Mouse (Mus musculus) heart, postnatal 14 days (tissue): Measurements from ENCODE around the gene Gm13271. TPM values are rescaled to one million over a fixed set of nuclear protein-coding genes. Genes with fewer than 3 reads are reported as not detected.
A peak's percentile ranks its signal among the peaks of the same experiment; 100 is the strongest.
"Not testable (repeated sequence)": the region's sequence is repeated elsewhere in the genome, so short reads cannot be mapped to it uniquely, and the experiment has no call there.

Experiments
- DNase-seq, 2 experiments: peaks; one replicate each; pipeline ENCODE4 v3.0.0; 2021 to 2022
- intact Hi-C: fragments of 180-260 bp; cut with DNase I; formaldehyde crosslinking; loops from one replicate; pipeline ENCODE4 v1.15.1; 2025
- long read RNA-seq, 2 experiments: library from polyadenylated mRNA; stranded (forward); transcript quantifications; one replicate each; pipeline ENCODE4 v2.0.0; 2021
- total RNA-seq, 2 experiments: library from RNA; stranded (reverse); gene quantifications; 2 replicates each; pipeline ENCODE4 v1.2.3; 2021

Gene Gm13271
- total RNA-seq: not detected
- long read RNA-seq, experiment 1: 0 reads
- long read RNA-seq, experiment 2: 0 reads

DNA sequence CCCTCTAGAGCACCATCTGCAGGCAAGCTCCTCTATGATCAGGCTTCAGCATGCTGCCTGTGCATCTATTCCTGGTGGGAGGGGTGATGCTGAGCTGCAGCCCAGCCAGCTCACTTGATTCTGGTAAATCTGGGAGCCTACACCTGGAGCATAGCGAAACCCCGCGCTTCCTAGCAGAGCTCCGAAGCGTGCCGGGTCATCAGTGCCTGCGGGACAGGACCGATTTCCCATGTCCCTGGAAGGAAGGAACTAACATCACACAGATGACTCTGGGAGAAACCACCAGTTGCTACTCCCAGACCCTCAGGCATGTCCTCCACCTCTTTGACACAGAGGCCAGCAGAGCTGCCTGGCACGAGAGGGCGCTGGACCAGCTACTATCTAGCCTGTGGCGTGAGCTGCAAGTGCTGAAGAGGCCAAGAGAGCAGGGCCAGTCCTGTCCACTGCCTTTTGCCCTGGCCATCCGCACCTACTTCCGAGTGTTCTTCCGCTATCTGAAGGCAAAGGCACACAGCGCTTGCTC lies at the start of gene Gm13271:
TSS of gene Gm13271 (plus strand) at position 51 of the 523 bp plus-strand sequence.
- DNase-seq: peak; percentile 66 to 71
- intact Hi-C loops: not testable (repeated sequence)

DNA sequence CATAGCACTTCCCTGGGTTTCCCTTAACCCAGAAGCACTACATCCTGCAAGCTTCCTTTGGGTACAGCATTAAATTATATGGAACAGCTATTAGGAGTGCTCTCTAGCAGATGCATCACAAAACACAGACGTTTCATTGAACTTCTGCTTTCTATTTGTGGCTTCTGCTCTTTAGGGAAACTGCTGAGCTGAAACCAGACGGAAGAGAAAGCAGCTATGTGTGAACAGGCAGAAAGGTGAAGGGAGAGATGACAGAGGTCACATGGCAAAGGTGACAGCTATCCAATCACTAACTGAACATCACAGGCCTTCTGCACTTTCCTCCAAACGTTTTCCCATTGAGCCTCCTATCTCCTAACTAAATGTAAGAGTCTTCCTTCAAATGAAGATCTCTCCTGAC lies 48.7 kb upstream of the Gm13271 start:
- DNase-seq: no peak
- intact Hi-C loops: no loop called here

DNA sequence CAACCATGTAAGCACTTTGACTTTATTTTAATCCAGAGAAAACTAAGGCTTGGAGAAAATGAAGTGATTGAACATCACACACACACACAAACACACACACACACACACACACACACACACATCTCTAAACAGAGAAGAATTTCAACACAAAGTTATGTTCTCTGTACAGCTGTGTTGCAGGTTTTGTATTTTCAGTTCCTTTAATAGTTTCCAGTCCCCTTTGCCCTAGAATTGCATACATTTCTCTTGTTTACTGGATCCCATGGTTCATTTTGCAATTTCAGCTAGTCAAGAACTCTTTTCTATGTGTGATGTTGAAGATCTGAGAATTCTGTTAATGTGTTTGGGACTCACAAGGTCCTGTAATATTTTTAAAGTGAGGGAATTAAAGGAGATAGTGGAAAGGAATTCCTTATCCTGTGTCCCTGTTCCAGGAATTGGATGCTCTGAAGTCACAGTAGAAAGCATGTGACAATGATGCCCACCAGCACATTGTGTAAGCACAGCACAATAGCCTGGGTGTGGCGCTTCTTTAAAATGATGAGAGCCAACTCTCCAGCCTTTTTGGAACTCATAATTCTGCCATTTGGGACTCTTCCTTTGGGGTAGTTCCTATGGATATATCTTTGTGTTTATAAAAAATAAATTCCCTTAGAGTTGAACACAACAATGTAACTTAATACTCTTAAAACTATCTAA lies 47.4 kb upstream of the Gm13271 start:
- intact Hi-C loops: no loop called here
- DNase-seq: no peak

DNA sequence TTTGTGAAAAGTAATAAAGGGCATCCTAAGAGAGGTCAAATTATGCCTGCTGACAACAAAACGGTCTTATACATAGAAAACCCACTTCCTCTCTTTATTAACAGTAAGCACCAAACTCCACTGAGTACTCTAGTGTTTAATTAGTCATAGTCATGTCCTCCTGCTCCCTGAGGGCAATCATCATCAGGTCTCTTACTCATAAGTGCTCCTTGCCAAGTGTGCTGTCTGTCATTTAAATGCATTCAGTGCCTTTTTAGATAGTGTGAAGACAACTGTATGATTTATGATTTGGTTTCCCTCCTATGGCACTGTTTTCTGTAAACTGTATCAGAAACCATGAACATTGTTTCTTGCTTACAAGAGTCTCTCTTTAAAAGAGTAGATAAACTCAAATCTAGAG lies 40.4 kb upstream of the Gm13271 start:
- no peak for DNase-seq
- intact Hi-C loops: no loop called here

DNA sequence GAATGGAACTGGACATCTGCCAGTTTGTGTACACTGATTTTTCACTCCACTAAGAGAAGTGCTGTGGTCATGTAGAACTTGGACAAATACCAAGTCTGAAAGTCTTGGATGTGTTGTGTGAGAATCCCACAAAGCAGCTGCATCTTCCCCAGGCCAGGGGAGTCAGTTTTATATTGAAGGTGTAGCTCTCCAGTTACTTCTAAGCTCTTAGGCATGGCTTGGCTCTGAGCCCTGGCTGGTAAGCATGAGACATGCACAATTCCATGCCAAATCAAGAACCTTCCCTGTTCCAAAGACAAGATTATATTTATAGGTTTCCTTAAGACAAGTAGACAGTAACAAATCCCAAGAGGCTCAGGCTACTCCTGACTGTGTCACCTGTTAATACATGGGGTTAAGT lies 39.6 kb upstream of the Gm13271 start:
- no peak for DNase-seq
- intact Hi-C loops: no loop called here

DNA sequence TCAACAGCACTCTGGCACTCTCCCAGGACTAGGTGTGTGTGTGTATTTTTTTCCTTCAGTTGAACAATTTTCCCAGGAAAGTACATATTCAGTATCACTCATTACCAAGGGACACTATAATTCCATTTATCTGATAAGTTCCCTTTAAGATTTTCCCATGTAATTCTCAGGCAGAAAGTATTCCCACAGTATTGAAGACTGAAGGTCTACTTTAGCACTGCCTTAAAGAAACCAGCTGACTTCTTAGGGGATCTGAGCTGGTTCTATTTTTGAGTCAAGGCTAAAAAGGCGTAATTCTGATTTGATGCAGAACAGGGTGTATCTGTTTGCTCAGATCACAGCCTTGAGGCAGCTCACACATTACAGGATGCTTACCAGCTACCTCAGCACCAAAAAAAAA lies 36.0 kb upstream of the Gm13271 start:
- intact Hi-C loops: no loop called here

DNA sequence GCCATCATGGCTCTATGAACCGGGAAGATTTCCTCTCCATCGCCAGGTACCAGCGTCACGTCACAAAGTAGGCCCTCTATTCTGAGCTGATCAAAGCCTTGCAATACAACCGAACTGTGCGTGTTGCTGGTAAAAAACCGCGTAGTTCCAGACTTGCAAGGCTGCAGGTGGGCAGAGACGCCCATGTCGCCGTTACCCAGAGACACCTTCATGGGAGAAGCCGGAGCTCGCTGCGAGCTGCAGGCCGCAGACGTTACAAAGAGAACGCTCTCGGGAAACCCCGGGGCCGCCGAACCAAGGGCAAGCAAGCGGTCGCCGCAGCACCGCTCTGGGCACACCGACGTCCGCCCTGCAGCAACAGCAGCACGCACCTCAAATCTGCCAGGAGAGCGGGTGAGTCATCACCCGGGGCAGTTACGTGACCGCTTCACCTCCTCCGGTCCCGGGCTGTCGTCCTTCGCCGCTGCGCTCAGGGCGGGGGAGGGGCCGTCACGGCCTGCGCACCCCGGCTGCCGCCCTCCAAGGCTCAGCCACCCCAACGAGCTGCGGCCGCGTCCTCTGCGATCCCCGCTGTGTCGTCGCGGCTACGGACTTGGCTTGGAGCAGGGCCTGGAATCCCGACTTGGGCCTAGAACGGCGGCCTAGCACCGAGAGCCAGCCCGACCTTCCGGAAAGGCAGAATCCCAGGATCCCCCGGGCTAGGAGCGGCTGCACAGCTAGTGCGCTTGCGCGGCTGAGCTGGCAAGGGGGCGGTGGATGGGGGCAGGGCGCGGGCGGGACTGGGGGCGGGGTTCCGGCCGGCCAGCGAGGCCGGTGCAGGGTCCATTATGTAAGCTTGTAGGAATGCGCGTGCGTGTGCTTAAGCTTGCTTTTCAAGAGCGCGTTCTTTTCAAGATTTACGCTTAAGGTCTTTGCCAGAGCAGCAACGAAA lies 32.6 kb upstream of the Gm13271 start, which contains the start of the genes Gm26566 and Klhl9:
TSS of gene Gm26566 (plus strand) at position 15 of the 931 bp plus-strand sequence.
TSS of gene Klhl9 (minus strand) at position 675 of the 931 bp plus-strand sequence.
- intact Hi-C loops: no loop called here

More for the DNA sequence above, 36.0 kb upstream of the Gm13271 start:
- no peak for DNase-seq

DNA sequence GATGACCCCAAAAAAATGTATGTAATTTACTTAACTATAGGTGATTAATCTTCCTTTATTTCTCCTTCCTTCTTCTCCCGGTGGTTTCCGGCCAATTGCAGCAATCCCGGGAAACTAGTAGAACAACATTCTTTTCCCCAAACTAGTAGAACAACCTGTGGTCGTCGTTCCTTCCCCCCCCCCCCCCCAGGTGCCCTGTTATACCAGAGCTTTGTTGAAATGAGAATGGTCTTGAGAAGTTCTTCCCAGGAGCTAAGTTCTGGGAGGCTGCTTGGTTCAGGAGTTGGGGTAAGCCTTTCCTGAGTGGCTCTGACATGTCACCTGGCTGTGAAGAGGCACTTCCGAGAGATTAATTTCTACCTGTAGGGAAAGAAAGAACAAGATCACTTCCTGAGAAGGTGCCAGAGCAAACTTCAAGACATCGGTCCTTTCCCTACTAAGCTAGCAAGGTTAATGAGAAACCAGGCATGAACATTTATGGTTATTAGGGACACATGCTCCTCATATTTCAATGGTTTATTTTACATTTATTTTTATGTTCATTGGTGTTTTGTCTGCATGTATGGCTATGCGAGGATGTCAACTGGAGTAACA lies 31.1 kb upstream of the Gm13271 start:
- no peak for DNase-seq
- intact Hi-C loops: no loop called here

More for the DNA sequence above, 32.6 kb upstream of the Gm13271 start, which contains the start of the genes Gm26566 and Klhl9:
- peak; percentile 93 to 95 for DNase-seq

DNA sequence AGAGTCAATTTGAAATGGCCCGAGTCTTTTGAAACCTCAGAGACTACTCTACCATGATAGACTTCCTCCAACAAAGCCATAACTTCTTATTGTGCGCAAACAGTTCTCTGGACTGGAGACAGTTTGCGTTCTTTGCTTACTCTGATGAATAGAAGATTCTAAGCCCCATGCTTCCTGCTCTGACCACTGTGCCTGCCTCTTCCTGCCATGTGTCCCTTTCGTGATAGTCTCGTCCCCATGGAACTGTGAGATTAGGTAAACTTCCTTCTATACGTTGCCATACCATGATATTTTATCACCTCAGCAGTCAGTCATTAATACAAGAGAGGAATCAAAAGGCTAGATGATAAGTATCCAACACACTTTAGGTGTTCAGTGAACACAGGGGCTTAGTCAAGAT lies 27.9 kb upstream of the Gm13271 start:
- DNase-seq: no peak
- intact Hi-C loops: loop anchor here (1.0 kb wide), 1 partner anchor 30 kb away; no protein-coding TSS in a partner anchor

DNA sequence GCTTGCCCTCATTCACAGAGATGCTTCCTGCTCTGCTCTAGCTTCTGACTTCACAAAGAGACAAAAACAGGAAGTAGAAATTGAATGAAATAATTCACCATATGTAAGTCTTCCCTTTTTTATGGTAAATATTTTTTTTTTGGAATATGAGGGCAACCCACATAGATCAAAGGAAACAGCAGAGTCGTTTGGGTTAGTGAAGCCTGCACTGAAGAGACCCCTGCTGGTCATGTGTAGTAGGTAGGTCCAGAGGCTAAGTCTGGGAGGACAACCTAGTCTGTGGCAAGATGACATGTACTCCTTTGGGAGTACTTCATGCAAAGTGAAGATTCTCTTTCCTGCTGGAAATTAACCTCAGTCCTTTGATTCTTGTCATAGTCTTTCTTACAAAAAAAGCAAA lies 27.3 kb upstream of the Gm13271 start:
- DNase-seq: peak; percentile 40 to 55
- intact Hi-C loops: loop anchor here (1.0 kb wide), 1 partner anchor 31 kb away; no protein-coding TSS in a partner anchor

DNA sequence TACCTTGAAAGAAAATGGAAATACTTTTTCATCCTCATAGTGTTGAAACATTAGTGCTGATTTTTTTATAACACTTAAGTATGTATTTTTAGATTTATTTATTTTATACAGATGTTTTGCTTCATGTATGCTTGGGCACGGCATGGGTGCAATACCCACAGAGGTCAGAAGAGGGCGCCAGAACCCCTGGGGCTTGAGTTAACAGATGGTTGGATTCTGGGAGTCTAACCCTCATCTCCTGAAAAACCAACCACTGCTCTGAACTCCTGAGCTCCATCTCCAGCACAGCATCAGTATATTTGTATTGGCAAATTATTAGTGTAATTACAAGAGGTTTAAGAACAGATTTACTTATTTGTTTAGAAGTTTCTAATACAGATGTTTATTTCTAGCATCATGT lies 16.2 kb upstream of the Gm13271 start:
- DNase-seq: peak; percentile 75 to 85
- intact Hi-C loops: no loop called here

DNA sequence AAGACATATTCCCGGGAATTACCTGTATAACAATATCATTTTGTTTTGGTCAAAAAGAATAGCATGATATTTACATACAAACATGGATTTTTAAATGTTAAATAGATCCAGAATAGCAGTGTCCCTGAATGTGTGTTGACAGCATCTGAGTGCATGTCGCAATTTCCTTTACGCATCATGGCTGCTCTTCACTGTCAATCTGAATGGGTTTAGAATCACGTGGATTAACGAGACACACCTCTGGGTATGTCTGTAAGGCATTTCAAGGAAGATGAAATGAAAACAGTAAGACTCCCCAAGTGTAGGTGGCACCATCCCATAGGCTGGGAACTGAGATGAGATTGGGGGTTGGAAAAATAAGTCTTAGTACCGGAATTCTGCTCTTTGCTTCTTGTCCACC lies 15.6 kb upstream of the Gm13271 start:
- intact Hi-C loops: no loop called here
- no peak for DNase-seq

DNA sequence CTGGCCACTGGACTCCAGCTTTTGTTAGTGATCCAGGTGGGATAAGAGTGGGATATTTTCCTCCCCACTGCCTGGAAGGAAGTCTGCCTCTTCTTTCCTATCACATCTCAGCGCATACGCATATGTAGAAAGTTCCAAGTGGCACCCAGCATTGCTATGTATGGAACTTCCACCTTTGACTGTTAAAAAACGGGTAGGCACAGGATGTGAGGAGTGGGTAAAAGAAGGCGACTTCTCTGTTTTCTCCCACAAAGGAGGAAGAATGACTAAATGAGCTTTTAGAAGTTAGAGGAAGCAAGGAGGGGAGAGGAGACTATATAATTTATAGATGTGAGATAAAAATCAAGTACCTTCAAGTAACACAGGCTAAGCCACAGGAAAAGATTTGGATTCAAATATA lies 13.2 kb upstream of the Gm13271 start:
- intact Hi-C loops: no loop called here
- no peak for DNase-seq

DNA sequence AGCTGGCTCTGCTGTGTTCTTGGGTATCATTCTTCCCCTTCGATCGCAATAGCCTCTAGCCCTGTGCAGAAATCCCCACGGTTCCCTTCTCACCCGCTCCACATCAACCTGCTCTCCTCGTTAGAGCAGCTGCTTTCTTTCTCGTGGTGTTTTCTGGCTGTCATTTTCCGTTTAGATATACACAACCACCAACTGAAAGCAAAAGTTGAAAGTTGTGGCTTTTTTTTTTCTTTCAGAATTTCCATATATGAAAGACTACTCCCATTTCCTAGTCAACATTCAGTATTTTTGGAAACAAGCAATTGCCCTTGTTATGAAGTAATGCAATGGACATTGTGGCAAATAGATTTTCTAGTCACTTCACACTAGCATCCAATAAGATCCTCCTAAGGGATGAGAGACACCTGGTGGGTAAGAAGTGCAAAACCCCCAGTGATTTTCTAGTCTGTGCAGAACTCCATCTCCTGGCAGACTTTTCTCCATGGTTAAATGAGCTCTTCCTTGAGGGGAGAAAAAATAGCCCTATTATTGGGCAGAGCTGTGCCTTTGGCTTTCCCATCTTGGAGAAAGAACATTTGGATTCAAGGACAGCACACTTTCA lies 11.8 kb upstream of the Gm13271 start:
- no peak for DNase-seq
- intact Hi-C loops: no loop called here

DNA sequence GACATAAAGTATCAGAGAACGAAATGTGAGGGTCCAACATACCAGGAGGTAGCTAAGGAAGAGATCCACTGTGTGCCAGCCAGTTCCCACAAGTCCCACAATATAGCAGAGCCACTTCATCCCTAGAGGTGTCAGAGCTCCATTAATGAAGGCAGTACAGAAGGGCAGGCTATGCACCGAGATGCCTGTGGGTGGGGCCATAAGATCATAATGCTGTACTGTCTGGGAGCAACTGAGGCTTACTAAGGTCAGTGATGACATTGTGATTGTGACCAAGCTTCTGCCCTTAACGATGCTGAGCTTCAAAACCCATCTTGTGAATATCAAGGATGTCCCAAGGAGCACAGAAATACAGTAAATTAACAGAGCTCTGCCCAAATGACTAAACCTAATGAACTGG lies 10.5 kb upstream of the Gm13271 start:
- no peak for DNase-seq
- intact Hi-C loops: no loop called here

DNA sequence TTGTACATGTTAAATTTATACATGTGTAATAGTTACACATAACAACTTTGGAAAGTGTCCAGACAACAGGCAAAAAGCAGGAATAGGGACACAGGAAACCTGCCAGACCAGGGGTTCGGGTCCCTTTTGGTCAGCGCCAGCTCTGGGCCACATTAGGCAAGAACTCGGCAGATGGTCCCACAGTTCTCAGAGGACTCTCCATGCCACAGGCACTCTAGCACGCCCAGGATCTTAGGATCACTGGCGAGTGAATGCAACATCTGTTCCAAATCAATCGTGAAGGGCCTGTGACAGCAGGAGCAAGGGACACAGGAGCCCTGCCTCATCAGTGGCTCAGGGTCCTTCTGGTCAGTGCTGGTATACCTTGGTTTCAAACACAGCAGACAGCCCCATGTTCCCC lies 4.7 kb upstream of the Gm13271 start:
- no peak for DNase-seq
- intact Hi-C loops: no loop called here

DNA sequence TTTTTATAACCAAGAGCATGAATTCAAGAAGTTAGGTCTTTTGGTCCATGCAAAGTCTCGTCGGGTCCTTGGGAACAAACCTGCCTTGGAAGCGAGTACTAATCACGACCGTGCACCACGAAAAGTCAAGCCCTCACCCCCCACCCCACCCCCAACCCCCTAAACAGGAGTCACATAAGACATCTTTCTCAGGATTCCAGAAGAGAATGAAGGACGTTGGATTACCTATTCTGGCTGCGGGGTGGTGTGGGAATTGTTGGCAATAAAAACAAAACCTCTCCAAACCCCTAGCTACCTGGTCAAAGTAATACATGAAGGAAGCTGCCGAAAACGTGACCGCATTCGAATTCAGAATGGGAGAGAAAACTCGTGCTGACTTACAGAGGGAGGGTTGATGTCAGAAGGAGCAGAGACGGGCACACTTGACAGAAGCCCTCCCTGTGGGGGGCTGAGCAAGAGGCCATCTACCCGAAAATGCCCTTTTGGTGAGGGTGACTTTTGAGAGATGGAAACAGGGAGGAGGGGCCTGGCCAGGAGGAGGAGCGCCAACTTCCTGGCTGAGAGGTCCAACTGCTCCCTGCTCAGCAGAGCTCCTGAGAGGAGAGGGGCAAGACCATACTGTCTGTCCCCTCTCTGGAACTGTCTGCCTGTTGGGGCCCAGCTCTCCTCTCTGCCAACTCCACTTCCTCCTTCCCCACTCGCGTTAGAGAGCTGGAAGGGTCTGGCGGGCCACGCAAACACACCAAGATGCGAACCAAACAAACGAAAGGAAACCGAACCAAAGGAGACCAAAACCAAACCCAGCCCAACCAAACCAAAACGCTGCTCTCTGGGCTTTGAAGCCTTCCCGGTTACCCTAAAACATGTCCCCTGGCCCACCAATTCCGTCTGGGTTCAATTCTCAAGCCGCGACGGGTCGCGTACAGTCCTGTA lies 2.2 kb downstream of the Gm13271 start:
- peak in 1 of 2 experiments; percentile 9 for DNase-seq
- intact Hi-C loops: not testable (repeated sequence)

DNA sequence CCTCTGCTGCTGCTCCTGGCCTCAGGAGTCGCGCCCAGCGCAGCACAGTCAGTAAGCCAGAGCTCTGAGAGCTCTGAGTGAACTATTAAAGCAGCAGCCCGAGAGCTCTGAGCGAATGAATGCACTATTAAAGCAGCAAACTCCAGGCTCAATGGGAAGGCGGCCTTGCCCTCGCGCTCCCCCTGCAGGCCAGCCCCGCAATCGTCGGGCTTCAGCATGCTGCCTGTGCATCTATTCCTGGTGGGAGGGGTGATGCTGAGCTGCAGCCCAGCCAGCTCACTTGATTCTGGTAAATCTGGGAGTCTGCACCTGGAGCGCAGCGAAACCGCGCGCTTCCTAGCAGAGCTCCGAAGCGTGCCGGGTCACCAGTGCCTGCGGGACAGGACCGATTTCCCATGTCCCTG lies 3.0 kb downstream of the Gm13271 start:
- peak; percentile 87 to 89 for DNase-seq
- intact Hi-C loops: not testable (repeated sequence)

DNA sequence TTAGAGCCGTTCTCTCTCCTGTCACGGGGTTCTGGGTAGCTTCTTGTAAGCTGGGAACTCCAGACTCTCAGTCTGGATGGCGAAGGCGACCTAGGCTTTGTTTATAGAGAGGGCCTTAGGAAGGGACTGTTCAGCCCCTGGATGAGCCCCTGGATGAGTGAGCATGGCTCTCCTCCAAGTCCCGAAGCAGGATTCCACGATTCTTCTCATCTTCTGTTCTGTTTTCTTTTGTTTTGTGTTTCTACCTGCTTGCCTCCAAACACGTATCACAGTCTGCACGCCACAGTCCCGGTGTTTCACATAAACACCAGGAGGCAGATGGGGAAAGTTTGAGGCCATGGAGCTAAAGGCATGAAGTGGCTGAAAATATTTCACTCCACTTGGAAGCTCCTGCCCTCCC lies 4.1 kb downstream of the Gm13271 start:
- intact Hi-C loops, DNase-seq: not testable (repeated sequence)
